Comparison of ENCODE assay signal across 29 mouse cellular contexts in the genomic region with DNA sequence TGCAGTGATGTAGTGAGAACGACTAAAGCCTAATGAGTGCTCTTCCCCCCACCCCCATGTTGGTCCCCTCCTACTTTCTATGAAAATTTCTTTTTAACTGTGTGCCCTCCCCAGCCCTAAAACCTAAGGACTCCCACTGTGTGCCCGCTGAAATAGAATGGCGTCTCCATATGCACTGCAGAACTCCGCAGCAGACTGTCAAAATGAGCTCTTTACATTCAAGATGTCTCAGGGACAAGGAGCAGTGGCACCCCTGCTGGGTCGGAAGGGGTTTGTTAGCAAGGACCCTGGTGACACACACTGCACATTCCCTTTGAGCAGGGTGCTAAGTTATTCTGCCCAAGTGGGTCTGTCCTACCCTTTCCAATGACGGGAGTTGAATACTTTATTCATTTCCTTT. TPM values are rescaled to one million over a fixed set of nuclear protein-coding genes. Genes with fewer than 3 reads are reported as not detected.
DNase-seq lines count a peak whose midpoint lies in the region; ATAC-seq lines count a peak whose summit lies in the region.
"Had no signal": no experiment of that assay in that cellular context is flagged by ENCODE, and none has a peak within 500 bp of the region (broad histone marks: within the 10 kb centered on the region; RNA-seq: fewer than 3 reads in every experiment).

No protein-coding gene starts in this region.

- H3K4me3 ChIP-seq in kidney, embryonic 16.5 days (ENCODE audit: low read length), result no peak overlapping the region
- no peak overlapping the region for H3K4me3 ChIP-seq in forebrain, embryonic 14.5 days (ENCODE audit: low read depth, low read length)
- H3K4me3 ChIP-seq: embryonic facial prominence, embryonic 15.5 days; heart, adult 2 months; heart, embryonic 13.5 days; intestine, embryonic 15.5 days; layer of hippocampus, adult 2 months; limb, embryonic 15.5 days; myocyte; neural tube, embryonic 13.5 days had no signal

- no peaks in the 10 kb centered on the region for H3K27me3 ChIP-seq in kidney, embryonic 16.5 days (ENCODE audit: insufficient read depth, low read length)
- no peaks in the 10 kb centered on the region for H3K27me3 ChIP-seq in forebrain, embryonic 14.5 days (replicated peaks; ENCODE audit: control insufficient read depth, insufficient read depth, low read length)
- H3K27me3 ChIP-seq: embryonic facial prominence, embryonic 15.5 days; heart, embryonic 13.5 days; intestine, embryonic 15.5 days; limb, embryonic 15.5 days; neural tube, embryonic 13.5 days had no signal

- no peaks in the 10 kb centered on the region for H3K36me3 ChIP-seq in kidney, embryonic 16.5 days (ENCODE audit: insufficient read depth, low read length)
- H3K36me3 ChIP-seq in forebrain, embryonic 14.5 days (ENCODE audit: control insufficient read depth, insufficient read depth, low read length), result no peaks in the 10 kb centered on the region
- H3K36me3 ChIP-seq: embryonic facial prominence, embryonic 15.5 days; heart, embryonic 13.5 days; intestine, embryonic 15.5 days; limb, embryonic 15.5 days; neural tube, embryonic 13.5 days had no signal

- ATAC-seq in kidney, embryonic 16.5 days (ENCODE audit: low FRiP score, low TSS enrichment), result peak; percentile 19; the same call in 1 of the 2 replicates
- ATAC-seq in forebrain, embryonic 14.5 days, result peak; percentile 55; the same call in 1 of the 2 replicates
- ATAC-seq: intestine, embryonic 15.5 days had no signal

- H3K27ac ChIP-seq in kidney, embryonic 16.5 days (ENCODE audit: low read length), result no peak overlapping the region
- H3K27ac ChIP-seq in forebrain, embryonic 14.5 days (ENCODE audit: low read depth, low read length), result no peak overlapping the region
- H3K27ac ChIP-seq: embryonic facial prominence, embryonic 15.5 days; heart, adult 2 months; heart, embryonic 13.5 days; hindbrain, embryonic 14.5 days; intestine, embryonic 15.5 days; layer of hippocampus, adult 2 months; limb, embryonic 15.5 days; liver, embryonic 14.5 days; neural tube, embryonic 13.5 days; stomach, postnatal 0 days had no signal

- no peak overlapping the region for H3K9ac ChIP-seq in kidney, embryonic 16.5 days (replicated peaks; ENCODE audit: low read length)
- H3K9ac ChIP-seq in forebrain, embryonic 14.5 days (ENCODE audit: low read length), result no peak overlapping the region
- H3K9ac ChIP-seq: embryonic facial prominence, embryonic 15.5 days; heart, embryonic 13.5 days; hindbrain, embryonic 14.5 days; intestine, embryonic 15.5 days; limb, embryonic 15.5 days; liver, embryonic 14.5 days; lung, embryonic 14.5 days; neural tube, embryonic 13.5 days had no signal

- 79% methylated on average over 6 of the region's 6 CpGs for WGBS in kidney, embryonic 16.5 days
- 17% methylated on average over 6 of the region's 6 CpGs for WGBS in forebrain, embryonic 14.5 days

- no peaks in the 10 kb centered on the region for H3K4me1 ChIP-seq in kidney, embryonic 16.5 days (ENCODE audit: insufficient read depth, low read length)
- H3K4me1 ChIP-seq in forebrain, embryonic 14.5 days (ENCODE audit: control insufficient read depth, insufficient read depth, low read length), result peaks cover 7% of the 10 kb centered on the region; the same call in 1 of the 2 replicates
- H3K4me1 ChIP-seq: embryonic facial prominence, embryonic 15.5 days; heart, embryonic 13.5 days; intestine, embryonic 15.5 days; limb, embryonic 15.5 days; neural tube, embryonic 13.5 days had no signal

- H3K4me2 ChIP-seq in kidney, embryonic 16.5 days (replicated peaks; ENCODE audit: low read depth, low read length), result no peak overlapping the region
- H3K4me2 ChIP-seq in forebrain, embryonic 14.5 days (ENCODE audit: low read length), result no peak overlapping the region
- H3K4me2 ChIP-seq: embryonic facial prominence, embryonic 15.5 days; heart, embryonic 13.5 days; hindbrain, embryonic 14.5 days; intestine, embryonic 15.5 days; limb, embryonic 15.5 days; lung, embryonic 14.5 days; neural tube, embryonic 13.5 days had no signal

- H3K9me3 ChIP-seq in kidney, embryonic 16.5 days (ENCODE audit: low read length), result no peaks in the 10 kb centered on the region
- no peaks in the 10 kb centered on the region for H3K9me3 ChIP-seq in forebrain, embryonic 14.5 days (replicated peaks; ENCODE audit: control insufficient read depth, low read length)
- H3K9me3 ChIP-seq: embryonic facial prominence, embryonic 15.5 days; heart, embryonic 13.5 days; intestine, embryonic 15.5 days; limb, embryonic 15.5 days; neural tube, embryonic 13.5 days had no signal

- no peak for DNase-seq in kidney, adult 11 months
- peak; percentile 47 for DNase-seq in R1 (ENCODE audit: low read depth, low spot score)
- DNase-seq in ZHBTc4 (ENCODE audit: low read depth, low spot score), result peak; percentile 18
- peak; percentile 33 for DNase-seq in forebrain, embryonic 14.5 days (ENCODE audit: low spot score)
- no peak for DNase-seq in urinary bladder, adult 2 months (ENCODE audit: low spot score)
- no peak for DNase-seq in spleen, adult 18-20 months
- no peak for DNase-seq in thymus, postnatal 36 days
- DNase-seq: adrenal gland, postnatal 14 days; cerebellum, adult 9-10 months; gastrocnemius, postnatal 25 days; heart, adult 2 months; heart, postnatal 14 days; kidney, adult 9 months; kidney, postnatal 25 days; lung, embryonic 14.5 days; midbrain, embryonic 14.5 days; thymus, adult 2 months had no signal

RNA-seq across cellular contexts. Expression of gene Dpp4, which starts 56.3 kb away (rescaled TPM):
- polyA plus RNA-seq in kidney, embryonic 16.5 days (2015; fragmentation: Nextera tagmentation; extraction: Ambion mirVana), result 118 and 125 TPM in 2 replicates
- 1.6 and 1.7 TPM in 2 replicates for polyA plus RNA-seq in forebrain, embryonic 14.5 days (2014; fragmentation: Nextera tagmentation; extraction: Ambion mirVana)
- polyA plus RNA-seq in urinary bladder, adult 2 months (2012; rRNA removed), result 3.6 and 5.7 TPM in 2 replicates
- polyA plus RNA-seq: C2C12, myocyte had no signal

Comparison
In these comparisons a context has a peak if more than half of its experiments do, and no peak if none do; other contexts are left out.
1. DNase-seq: peak in R1 (single experiment), ZHBTc4 (single experiment) and forebrain, embryonic 14.5 days (single experiment); none in kidney, adult 11 months (single experiment), urinary bladder, adult 2 months (single experiment), spleen, adult 18-20 months (0 of 2) and thymus, postnatal 36 days (0 of 2).
2. RNA of gene Dpp4, which starts 56.3 kb away (polyA plus RNA-seq): 118 to 125 TPM in kidney, embryonic 16.5 days; 3.6 to 5.7 TPM in urinary bladder, adult 2 months and 1.6 to 1.7 TPM in forebrain, embryonic 14.5 days; every median in the first group is over 10 times any median in the second.